Mouse (Mus musculus): Measurements from ENCODE around the gene Aox4. TPM values are rescaled to one million over a fixed set of nuclear protein-coding genes. Genes with fewer than 3 reads are reported as not detected.
A peak's percentile ranks its signal among the peaks of the same experiment; 100 is the strongest.

Gene Aox4
- total RNA-seq, 2 experiments from 2014 or later = not detected

- no peak for DNase-seq (ENCODE audit: low spot score in 2 of 2)
Measured at GRCm38 (mm10) chr1:58244487-58244886, 34.3 kb downstream of the Aox4 start.

- no peak for DNase-seq (ENCODE audit: low spot score in 2 of 2)
Measured at GRCm38 (mm10) chr1:58248518-58248917, 38.3 kb downstream of the Aox4 start.

DNA sequence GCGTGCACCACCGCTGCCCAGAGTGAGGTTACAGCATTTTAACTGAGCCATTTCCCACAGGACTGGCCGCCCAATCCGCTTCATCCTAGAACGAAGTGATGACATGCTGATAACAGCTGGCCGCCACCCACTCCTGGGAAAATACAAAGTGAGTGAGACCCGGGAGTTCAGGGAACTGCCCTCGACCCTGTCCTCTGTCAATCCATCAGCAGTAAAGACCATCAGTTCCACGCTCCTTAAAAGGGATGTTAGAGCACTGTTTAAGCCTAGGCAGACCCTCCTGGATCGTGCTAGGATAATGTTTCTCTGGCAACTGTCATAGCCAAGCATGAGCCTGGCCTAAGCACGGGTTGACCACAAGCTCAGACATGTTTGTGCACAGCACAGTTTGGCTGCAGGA lies 43.3 kb downstream of the Aox4 start:
- DNase-seq (ENCODE audit: low spot score in 2 of 2) = no peak

DNA sequence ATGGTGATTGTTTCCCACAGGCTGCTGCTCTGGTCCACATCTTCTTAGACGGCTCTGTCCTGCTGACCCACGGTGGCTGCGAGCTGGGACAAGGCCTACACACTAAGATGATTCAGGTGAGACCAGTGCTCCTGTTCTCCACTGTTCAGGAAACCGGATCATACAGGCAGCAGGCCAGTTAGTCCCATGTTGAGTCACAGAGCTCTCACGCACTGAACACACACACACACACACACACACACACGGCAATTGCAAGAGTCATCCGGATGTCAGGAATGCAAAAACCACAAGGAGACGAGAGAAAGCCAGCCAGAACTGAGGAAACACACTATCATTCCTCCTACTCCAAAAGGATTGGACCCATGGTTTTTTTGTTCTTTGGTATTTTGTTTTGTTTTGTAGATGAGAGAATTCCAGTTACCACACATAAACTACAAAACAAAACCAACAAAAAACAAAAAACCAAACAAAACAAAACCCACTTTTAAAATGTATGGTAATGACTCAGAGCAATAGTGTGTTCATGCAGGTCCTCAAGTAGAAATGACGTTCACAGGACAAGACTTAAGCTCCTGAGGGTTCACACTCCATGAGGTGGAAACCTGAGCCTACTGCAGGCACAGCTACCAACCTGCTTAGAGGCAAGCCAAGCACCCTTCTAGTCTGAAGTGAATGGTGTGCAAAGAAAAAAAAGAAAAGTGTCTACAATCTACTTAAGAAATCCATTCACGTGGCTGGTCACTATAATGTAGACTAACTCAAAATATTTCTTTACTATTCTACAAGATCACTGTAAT lies 47.2 kb downstream of the Aox4 start:
- DNase-seq (ENCODE audit: low spot score in 2 of 2) = no peak

- DNase-seq (ENCODE audit: low spot score in 2 of 2) = no peak
Measured at GRCm38 (mm10) chr1:58260311-58260710, 50.1 kb downstream of the Aox4 start.

DNA sequence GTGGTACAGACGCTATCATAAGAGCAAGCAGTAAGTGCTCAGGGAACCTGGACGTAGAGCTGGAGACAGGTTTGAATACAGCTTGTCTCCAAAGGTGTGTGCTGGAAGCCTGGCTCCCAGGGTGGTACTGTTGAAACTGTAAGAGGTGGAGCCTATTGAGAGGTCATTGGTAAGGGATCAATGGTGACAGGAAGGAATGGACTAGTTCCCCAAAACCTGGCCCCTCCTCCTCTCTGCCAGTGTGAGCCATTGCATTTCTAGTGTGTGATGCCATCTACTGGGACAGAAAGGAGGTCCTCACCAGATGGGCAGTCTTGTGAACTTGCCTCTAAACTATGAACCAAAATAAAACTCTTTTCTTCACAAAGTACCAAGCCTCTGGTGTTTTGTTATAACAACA lies 58.0 kb downstream of the Aox4 start:
- no peak for DNase-seq (ENCODE audit: low spot score in 2 of 2)

DNA sequence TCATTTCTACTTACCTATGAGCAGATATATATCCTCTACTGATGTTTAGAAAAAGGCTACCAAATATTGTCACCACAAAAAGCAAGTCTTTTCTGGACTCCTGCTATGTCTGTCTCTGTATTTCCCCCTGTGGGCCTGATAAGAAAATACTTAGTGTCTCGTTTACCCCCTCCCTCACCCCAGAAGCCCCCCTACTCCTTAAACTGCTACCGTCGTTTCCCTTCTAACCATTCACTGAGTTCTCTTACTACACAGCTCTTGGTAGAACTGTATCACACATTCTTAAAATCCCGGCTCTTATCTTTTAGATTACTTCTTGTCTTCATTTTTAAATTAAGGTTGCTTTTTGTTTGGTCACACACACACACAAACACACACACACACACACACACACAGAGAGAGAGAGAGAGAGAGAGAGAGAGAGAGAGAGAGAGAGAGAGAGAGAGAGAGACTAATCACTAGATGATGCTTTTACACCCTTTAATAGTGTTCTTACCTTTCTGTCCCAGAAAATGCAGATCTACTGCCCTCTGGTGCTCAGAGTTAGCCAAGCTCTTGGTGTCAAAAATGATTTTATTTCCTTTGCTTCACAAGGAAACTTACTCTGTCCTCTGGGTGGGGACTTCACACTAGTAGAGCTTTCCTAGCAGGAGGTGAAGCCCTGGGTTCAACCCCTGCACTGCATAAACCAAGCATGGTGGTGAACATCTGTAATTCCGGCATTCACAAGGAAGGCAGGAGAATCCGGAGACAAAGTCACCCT lies 60.8 kb downstream of the Aox4 start:
- DNase-seq (ENCODE audit: low spot score in 2 of 2) = peak; percentile 14 to 33

DNA sequence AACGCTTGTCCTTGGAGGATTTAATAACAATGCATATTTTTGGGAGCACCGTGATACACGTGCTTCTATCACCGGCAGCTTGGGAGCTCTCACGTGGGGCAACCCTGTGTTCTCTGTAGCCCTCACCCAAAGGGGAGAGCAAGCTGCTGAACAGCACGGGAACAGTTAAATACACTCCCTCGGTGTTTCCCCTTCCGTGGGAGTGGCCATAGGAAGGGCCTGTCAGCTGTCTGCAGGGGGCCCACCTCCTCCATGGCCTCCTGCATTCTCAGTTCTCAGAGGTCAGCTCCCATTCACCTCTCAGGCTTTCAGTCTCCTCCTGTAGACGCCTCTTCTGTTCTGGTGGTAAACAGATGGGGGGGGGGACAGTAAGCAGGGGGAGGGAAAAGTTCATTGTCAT lies 65.7 kb downstream of the Aox4 start:
- no peak for DNase-seq (ENCODE audit: low spot score in 2 of 2)

DNA sequence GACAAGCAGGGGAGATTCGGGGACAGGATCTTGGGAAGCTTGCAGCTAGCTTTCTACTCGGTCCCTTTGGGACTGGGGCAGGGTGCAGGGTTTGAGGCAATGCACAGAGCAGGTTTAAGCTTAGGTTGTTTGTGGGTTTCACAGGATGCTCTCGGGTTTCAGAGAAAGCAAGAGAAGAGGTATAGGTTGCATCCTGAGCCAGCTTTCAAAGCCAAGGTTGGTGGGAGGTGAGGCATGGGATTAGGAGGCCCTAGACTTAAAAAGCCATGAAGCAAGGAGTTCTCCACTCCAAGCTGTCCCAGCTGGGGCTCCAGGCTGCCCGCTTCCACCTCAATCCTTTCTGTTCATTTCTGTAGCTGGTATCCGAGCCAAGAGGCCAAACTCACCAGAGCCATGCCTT lies 67.8 kb downstream of the Aox4 start, which contains the start of gene Aox2:
Gene Aox2 (plus strand): TSS at position 301 of the 400 bp plus-strand sequence.
- DNase-seq (ENCODE audit: low spot score in 2 of 2) = no peak

- DNase-seq (ENCODE audit: low spot score in 2 of 2) = no peak
Measured at GRCm38 (mm10) chr1:58278513-58278912, 68.3 kb downstream of the Aox4 start.

DNA sequence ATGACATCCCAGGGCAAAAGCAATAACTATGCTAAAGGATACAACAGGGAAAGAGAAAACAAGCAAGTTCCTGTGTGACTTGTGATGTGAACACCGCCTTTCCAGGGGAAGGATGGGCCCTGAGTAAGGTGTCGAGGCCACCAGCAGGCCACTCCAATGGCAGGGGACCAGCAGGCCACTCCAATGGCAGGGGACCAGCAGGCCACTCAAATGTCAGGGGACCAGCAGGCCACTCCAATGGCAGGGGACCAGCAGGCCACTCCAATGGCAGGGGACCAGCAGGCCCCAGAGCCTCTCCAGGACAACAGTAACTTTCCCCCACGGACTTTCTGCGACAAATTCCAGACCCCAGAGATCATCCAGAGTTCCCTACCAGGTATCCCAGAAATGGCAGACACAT lies 70.2 kb downstream of the Aox4 start:
- no peak for DNase-seq (ENCODE audit: low spot score in 2 of 2)

GRCm38 (mm10) chr1:58280939-58281624 lies 70.9 kb downstream of the Aox4 start:
- no peak for DNase-seq (ENCODE audit: low spot score in 2 of 2)

GRCm38 (mm10) chr1:58281625-58281988 lies 71.4 kb downstream of the Aox4 start:
- no peak for DNase-seq (ENCODE audit: low spot score in 2 of 2)

- no peak for DNase-seq (ENCODE audit: low spot score in 2 of 2)
Measured at GRCm38 (mm10) chr1:58284505-58284904, 74.3 kb downstream of the Aox4 start.

DNA sequence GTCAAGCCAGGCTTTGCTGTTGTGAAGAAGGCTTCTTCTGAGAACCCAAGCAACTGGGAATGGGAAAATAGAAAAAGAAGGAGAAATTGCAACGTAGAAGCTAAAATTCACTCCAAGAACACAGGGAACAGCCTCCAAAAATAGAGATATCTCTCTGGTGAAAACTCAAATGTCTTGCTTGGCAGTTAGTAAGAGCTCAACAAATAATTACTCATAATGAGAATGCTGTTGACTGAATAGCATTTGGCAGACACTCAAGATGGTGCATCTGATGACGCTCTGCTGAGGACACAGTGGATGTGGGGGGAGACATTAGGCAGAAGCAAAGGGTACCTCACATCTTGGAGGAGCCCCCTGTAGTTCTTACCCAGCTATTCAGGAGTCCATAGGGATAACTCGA lies 77.9 kb downstream of the Aox4 start:
- no peak for DNase-seq (ENCODE audit: low spot score in 2 of 2)

GRCm38 (mm10) chr1:58289863-58290469 lies 79.8 kb downstream of the Aox4 start:
- no peak for DNase-seq (ENCODE audit: low spot score in 2 of 2)

- DNase-seq (ENCODE audit: low spot score in 2 of 2) = no peak
Measured at GRCm38 (mm10) chr1:58291394-58292300, 81.5 kb downstream of the Aox4 start.

- DNase-seq (ENCODE audit: low spot score in 2 of 2) = no peak
Measured at GRCm38 (mm10) chr1:58294730-58295129, 84.5 kb downstream of the Aox4 start.

GRCm38 (mm10) chr1:58296278-58296677 lies 86.1 kb downstream of the Aox4 start:
- DNase-seq (ENCODE audit: low spot score in 2 of 2) = peak; percentile 48 to 58

GRCm38 (mm10) chr1:58296821-58297220 lies 86.6 kb downstream of the Aox4 start:
- DNase-seq (ENCODE audit: low spot score in 2 of 2) = peak in 1 of 2 experiments; percentile 16
